Mouse (Mus musculus) hindbrain, embryonic 15.5 days (tissue): ENCODE results near the gene Sgca. TPM values are rescaled to one million over a fixed set of nuclear protein-coding genes. Genes with fewer than 3 reads are reported as not detected.
"Not testable (repeated sequence)": the region's sequence is repeated elsewhere in the genome, so short reads cannot be mapped to it uniquely, and the experiment has no call there.

ENCODE experiments used
- ATAC-seq: fragments of 200-750 bp; cut with Nextera tagmentation; 2 replicates; pipeline ENCODE4 v1.8.0; 2017; ENCODE audit warnings: low read depth, moderate number of reproducible peaks, moderate TSS enrichment; ENCODE audit not compliant: low FRiP score
- H3K27ac ChIP-seq: fragments of 300-500 bp; sonication (generic); replicated peaks from 2 replicates; pipeline ENCODE4 v1.5.1; 2015; ENCODE audit warnings: mild to moderate bottlenecking, inconsistent platforms
- H3K27me3 ChIP-seq: fragments of 300-500 bp; sonication (generic); 2 replicates; pipeline ENCODE4 v1.6.1; 2015; ENCODE audit warnings: control low read depth, inconsistent platforms
- H3K36me3 ChIP-seq: fragments of 300-500 bp; sonication (generic); 2 replicates; pipeline ENCODE4 v1.6.1; 2015; ENCODE audit warnings: control low read depth, inconsistent platforms
- H3K4me1 ChIP-seq: fragments of 300-500 bp; sonication (generic); replicated peaks from 2 replicates; pipeline ENCODE4 v1.6.1; 2015; ENCODE audit warnings: control low read depth, inconsistent platforms
- H3K4me2 ChIP-seq: fragments of 300-500 bp; sonication (generic); 2 replicates; pipeline ENCODE4 v1.6.1; 2015; ENCODE audit warnings: moderate library complexity, mild to moderate bottlenecking, inconsistent platforms
- H3K4me3 ChIP-seq: fragments of 300-500 bp; sonication (generic); 2 replicates; pipeline ENCODE4 v1.5.1; 2015; ENCODE audit warnings: mild to moderate bottlenecking, inconsistent platforms
- H3K9ac ChIP-seq: fragments of 300-500 bp; sonication (generic); 2 replicates; pipeline ENCODE4 v1.6.1; 2015; ENCODE audit warnings: inconsistent platforms
- H3K9me3 ChIP-seq: fragments of 300-500 bp; sonication (generic); 2 replicates; pipeline ENCODE4 v1.6.1; 2016; ENCODE audit warnings: control low read depth, inconsistent platforms
- WGBS: fragments of 180-500 bp; shearing (Covaris S2); methylation state at CpG from one replicate; pipeline ENCODE4 v1.1.7; 2015; 5-methylcytosine and 5-hydroxymethylcytosine counted together
- polyA plus RNA-seq: library from polyadenylated mRNA; unstranded; fragments of >200 nt; fragmentation: Nextera tagmentation; extraction: Ambion mirVana; gene quantifications from 2 replicates; pipeline ENCODE4 v1.2.1, GENCODE M21; 2015

The Sgca gene
- polyA plus RNA-seq, 1 experiment from 2014 or later, result 0.19 TPM

DNA sequence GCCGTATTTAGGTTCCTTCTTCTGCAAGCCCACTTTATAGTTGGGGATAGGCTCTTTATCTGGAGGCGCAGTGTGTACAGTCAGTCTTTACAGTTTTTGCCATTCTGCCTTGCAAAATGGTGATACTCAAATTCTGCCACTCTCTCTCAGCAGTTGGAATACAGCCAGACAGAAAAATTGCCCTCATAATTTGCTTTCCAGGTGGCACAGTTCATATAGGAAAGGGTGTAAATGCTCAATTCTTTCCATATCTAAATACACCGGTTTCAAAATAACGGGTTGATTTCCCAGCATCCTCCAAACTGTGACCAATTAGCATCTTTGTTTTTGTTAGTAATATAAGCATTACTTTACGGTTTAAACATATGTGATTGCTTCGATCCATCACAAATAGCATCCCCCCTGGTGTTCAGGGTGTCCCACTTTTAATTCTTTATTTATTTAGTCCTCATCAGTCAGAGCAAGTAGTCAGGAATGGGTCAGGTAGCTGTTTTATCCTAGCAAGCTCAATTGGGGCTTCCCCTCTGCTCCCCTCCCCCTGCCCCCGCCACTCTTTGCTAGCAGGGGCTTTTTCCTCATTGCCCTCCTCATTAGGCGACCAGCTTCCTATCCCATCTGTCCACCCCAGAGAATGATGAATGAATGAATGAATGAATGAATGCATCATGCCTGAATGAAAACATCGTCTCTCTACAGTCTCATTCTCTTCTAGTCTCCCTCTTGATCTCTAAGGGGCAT, 2.2 kb upstream of the Sgca start:
- H3K4me3 ChIP-seq, result peak overlapping the region; percentile 24
- H3K36me3 ChIP-seq, result no peaks in the 10 kb centered on the region
- peak overlapping the region; percentile 92 for H3K27ac ChIP-seq
- peaks cover 20% of the 10 kb centered on the region for H3K4me1 ChIP-seq
- ATAC-seq, result peak; percentile 58
- no peaks in the 10 kb centered on the region for H3K27me3 ChIP-seq
- peak overlapping the region; percentile 54 for H3K4me2 ChIP-seq
- H3K9ac ChIP-seq, result peak overlapping the region; percentile 49
- no peaks in the 10 kb centered on the region for H3K9me3 ChIP-seq
- 30% methylated on average over 9 of the region's 9 CpGs for WGBS

DNA sequence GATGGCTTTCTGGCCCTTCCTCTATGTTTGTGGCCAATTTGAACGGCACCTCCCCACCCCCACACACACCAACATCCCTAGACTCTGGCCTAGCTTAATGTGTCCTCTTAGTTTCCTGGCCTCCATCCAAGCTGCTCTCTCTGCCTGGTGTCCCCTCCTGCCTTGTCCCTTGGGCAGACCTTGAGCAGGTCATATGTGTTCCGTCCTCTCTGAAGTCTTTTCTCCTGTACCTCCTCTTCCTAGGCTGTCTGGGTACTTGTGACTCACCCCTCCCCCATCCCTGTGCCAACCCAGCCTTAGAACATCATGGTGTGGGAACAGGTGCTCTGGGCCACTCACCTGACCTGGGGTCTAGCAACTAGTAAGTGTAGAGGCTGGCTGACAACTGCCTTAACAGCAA, 1.2 kb downstream of the Sgca start:
- no peaks in the 10 kb centered on the region for H3K9me3 ChIP-seq
- no peak overlapping the region for H3K4me2 ChIP-seq
- H3K4me3 ChIP-seq, result no peak overlapping the region
- peaks cover 20% of the 10 kb centered on the region for H3K4me1 ChIP-seq
- H3K27ac ChIP-seq, result no peak overlapping the region
- ATAC-seq, result no peak
- peaks cover 3% of the 10 kb centered on the region; the same call in 1 of the 2 replicates for H3K27me3 ChIP-seq
- H3K36me3 ChIP-seq, result no peaks in the 10 kb centered on the region
- WGBS, result 65% methylated on average over 2 of the region's 2 CpGs
- no peak overlapping the region for H3K9ac ChIP-seq

DNA sequence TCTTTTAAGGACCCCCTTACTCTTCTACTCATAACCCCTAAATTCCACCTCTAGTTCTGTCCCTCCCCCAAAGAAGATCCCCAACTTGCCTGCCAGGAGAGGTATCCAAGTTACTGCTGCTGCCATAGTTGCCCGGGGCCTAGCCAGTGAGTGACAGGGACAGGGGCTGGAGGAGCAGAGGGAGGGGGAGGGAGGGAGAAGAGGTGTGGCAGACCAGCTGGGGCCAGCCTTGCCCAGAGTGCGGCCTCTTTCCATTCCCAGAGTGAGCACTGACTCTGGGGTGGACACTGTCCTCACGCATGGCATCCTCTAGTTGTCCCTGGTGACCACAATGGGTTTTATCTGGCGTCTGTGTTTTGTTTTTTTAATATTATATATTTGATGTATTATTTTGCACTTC, 2.8 kb downstream of the Sgca start:
- H3K9me3 ChIP-seq, result no peaks in the 10 kb centered on the region
- no peak for ATAC-seq
- WGBS, result 35% methylated on average over 4 of the region's 4 CpGs
- peaks cover 3% of the 10 kb centered on the region; the same call in 1 of the 2 replicates for H3K27me3 ChIP-seq
- no peaks in the 10 kb centered on the region for H3K36me3 ChIP-seq
- H3K4me2 ChIP-seq, result no peak overlapping the region
- H3K9ac ChIP-seq, result no peak overlapping the region
- H3K4me3 ChIP-seq, result no peak overlapping the region
- H3K4me1 ChIP-seq, result peaks cover 9% of the 10 kb centered on the region
- no peak overlapping the region for H3K27ac ChIP-seq

DNA sequence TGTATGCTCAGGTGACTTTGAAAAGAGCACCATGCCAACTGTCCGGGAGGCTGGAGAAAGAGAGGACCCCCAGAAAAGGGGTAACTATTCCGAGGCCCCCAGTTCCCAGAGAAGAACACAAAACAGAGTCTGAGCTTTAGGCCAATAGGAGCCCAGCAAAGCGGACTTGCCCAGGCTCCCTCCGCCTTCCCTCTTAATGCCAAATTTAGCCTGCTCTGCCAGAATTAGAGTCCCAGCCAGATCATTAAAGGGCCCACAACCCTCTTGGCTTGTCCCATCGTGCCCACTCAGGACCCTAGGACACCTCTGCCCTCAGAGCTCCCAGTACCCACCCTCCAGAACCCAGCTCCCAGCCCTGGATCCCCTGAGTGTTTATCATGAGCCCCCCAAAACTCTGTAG, 3.2 kb downstream of the Sgca start:
- Histone ChIP-seq H3K27me3 (peaks cover 3% of the 10 kb centered on the region; the same call in 1 of the 2 replicates), H3K27ac (no peak overlapping the region), H3K4me3 (no peak overlapping the region), H3K36me3 (no peaks in the 10 kb centered on the region), H3K4me1 (peaks cover 4% of the 10 kb centered on the region), H3K4me2 (no peak overlapping the region), H3K9ac (no peak overlapping the region), H3K9me3 (no peaks in the 10 kb centered on the region)
- ATAC-seq, result no peak
- 64% methylated on average over 5 of the region's 5 CpGs for WGBS

DNA sequence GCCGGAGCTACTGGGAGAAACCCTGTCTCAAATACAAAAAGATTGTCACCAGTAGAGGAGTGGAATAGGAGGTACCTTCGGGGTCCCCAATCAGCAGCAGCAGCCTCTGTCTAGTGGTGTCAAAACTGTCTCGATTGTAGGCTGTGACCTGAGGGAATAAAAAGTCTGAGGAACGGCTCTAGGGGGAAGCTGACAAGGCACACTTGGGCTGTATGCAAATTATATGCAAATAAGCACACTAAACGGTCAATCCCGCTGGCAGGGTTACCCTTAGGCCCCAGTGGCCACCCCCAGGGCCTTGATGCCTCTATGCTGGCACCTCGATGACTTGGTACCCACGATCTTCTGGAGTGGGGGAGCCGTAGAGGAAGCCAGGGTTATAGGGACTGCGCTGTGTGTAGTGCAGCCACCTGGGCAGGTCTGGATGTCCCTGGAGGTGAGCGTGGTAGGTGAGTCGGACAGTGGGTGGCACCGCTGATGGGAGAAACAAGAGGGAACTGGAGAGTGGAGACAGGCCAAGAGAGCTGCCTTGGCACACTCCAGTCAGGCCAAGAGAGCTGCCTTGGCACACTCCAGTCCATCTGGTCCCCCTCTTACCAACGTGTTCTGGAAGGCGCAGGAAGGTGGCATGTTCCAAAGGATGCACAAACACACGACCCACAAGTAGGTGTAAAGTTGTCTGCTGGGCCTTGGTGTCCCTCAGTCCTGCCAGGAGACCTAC, 4.1 kb downstream of the Sgca start:
- Histone ChIP-seq H3K27me3 (peaks cover 3% of the 10 kb centered on the region; the same call in 1 of the 2 replicates), H3K4me2 (no peak overlapping the region), H3K4me3 (no peak overlapping the region), H3K36me3 (no peaks in the 10 kb centered on the region), H3K4me1 (no peaks in the 10 kb centered on the region), H3K27ac (no peak overlapping the region), H3K9ac (no peak overlapping the region), H3K9me3 (no peaks in the 10 kb centered on the region)
- WGBS, result 51% methylated on average over 16 of the region's 16 CpGs
- no peak for ATAC-seq

DNA sequence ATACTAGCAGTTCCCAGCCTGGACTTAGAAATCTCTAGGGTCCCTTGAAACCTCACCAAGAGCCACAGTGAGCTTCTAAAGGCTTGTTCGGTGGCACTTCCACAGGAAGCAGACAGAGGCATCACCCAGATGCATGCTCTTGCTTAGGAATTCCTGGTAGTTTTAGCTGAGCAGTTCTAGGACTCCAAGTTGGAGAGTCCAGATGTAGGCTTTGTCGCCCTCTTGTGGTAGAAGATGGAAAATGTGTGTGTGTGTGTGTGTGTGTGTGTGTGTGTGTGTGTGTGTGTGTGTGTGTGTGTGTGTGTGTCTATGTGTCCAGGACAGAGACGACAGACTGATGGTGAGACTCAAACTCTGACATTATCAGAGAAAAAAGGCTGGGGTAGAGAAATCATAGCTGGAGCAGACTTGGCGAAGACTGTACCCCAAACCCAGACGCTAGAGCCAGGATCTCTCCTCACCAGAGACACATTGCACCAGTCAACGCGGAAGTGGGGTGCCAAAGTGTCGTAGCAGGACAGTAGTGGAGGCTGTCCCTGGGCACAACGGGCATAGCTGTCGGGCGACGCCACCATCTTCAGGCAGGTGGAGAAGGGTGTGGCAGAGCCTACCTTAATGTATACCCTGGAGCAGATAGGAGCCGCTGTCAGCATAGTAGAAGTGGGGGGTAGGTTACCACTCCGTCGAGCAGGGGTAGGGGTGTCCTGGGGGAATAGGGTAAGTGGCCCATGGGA, 5.8 kb downstream of the Sgca start:
- no peak overlapping the region for H3K27ac ChIP-seq
- no peak overlapping the region for H3K4me3 ChIP-seq
- no peak overlapping the region for H3K4me2 ChIP-seq
- no peaks in the 10 kb centered on the region for H3K4me1 ChIP-seq
- peak; percentile 60 for ATAC-seq
- WGBS, result 64% methylated on average over 15 of the region's 15 CpGs
- no peaks in the 10 kb centered on the region for H3K36me3 ChIP-seq
- peaks cover 3% of the 10 kb centered on the region; the same call in 1 of the 2 replicates for H3K27me3 ChIP-seq
- H3K9ac ChIP-seq, result no peak overlapping the region
- H3K9me3 ChIP-seq, result no peaks in the 10 kb centered on the region

DNA sequence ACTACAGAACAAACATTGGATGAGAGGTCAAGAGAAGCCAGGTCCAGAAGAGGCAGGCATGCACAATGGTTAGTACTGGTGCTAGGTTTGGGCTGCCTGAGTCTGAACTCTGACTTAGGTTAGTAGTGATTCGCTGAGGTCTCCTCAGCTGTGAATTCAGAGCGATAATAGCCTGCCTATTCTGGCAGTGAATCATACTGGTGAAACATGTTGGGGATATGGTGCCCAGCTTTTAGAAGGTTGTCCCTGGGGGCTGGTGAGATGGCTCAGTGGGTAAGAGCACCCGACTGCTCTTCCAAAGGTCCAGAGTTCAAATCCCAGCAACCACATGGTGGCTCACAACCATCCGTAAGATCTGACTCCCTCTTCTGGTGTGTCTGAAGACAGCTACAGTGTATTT, 6.4 kb downstream of the Sgca start:
- H3K4me1 ChIP-seq, H3K4me2 ChIP-seq, ATAC-seq, H3K27ac ChIP-seq, H3K27me3 ChIP-seq, H3K9ac ChIP-seq, H3K4me3 ChIP-seq, H3K9me3 ChIP-seq, H3K36me3 ChIP-seq: not testable (repeated sequence)
- WGBS, result 93% methylated on average over 4 of the region's 4 CpGs

DNA sequence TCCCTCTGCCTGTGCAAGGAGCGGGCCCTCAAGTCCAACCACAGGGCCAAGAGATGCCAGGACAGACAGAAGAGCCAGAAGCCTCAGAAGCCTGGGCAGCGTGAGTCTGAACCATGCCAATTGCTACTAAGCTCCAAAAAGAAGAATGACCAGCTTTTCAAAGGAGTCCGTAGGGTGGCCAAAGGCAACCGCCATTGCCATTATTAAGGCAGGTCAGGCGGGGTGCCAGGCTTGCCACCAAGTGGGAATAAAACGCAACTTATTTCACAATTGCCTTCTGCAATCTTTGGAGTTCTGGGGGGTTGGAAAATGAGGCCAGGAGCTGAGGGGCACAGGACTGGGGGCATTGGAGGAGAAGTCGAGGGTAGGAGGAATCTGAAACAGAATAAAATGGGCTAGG, 7.9 kb downstream of the Sgca start:
- Histone ChIP-seq H3K27ac (no peak overlapping the region), H3K4me2 (no peak overlapping the region), H3K36me3 (no peaks in the 10 kb centered on the region), H3K9ac (no peak overlapping the region), H3K4me3 (no peak overlapping the region), H3K4me1 (no peaks in the 10 kb centered on the region), H3K9me3 (no peaks in the 10 kb centered on the region), H3K27me3 (peaks cover 3% of the 10 kb centered on the region; the same call in 1 of the 2 replicates)
- WGBS, result 72% methylated on average over 7 of the region's 7 CpGs
- no peak for ATAC-seq

DNA sequence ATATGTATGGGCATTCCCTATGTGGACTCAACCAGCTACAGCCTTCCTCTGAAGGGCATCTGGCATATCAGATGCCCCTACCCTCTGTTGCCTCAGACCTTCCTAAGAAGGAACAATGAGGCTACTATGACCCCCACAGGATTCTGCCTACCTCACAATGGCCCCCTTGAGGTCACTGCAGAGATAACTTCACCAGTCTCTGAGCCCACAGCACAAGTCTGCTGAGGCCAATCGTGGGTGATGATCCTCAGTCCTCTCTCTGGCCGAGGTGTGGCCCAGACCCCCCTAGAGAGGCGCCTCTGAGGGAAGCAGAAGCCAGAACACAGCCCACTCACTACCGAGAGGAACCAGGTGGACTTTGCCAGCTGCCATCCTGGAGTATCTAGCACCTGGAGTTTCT, 8.7 kb downstream of the Sgca start, which contains the start of gene Hils1:
TSS of gene Hils1 (plus strand) at position 175 of the 400 bp plus-strand sequence.
- peaks cover 3% of the 10 kb centered on the region; the same call in 1 of the 2 replicates for H3K27me3 ChIP-seq
- WGBS, result 48% methylated on average over 4 of the region's 4 CpGs

DNA sequence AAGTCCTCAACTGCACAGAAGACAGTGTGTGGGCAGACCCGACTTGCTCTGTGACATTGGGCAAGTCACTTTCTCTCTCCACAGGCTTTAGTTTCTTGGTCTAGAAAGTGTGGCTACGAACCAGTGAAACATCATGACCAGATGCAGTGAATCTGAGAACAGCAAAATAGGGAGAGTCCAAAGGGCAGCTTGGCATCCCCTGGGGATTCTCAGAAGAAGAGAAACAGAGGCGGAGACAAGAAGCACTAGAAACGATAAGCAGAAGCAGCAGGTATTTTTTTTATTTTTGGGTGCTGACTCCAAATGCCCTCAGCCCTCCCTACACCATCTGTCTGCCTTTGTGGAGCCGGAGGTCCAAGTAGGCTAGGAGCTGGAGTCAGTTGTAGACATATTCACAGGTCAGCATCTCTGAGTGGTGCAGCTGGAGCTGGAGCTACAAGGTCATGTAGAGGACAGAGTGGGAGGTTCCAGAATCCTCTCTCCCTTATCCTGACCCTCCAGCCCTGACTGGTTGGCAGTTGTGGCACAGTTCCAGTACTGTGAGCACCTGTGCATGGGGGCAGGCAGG, 13.5 kb downstream of the Sgca start:
- Histone ChIP-seq H3K27ac (no peak overlapping the region), H3K9me3 (no peaks in the 10 kb centered on the region), H3K9ac (no peak overlapping the region), H3K27me3 (no peaks in the 10 kb centered on the region), H3K4me1 (0 out of 2 replicates have a peak, but pooled peaks cover 9% of the 10 kb centered on the region), H3K4me3 (no peak overlapping the region), H3K36me3 (no peaks in the 10 kb centered on the region), H3K4me2 (no peak overlapping the region)
- ATAC-seq, result no peak
- 77% methylated on average over 5 of the region's 5 CpGs for WGBS

More for the DNA sequence above, 8.7 kb downstream of the Sgca start, which contains the start of gene Hils1:
- H3K9ac ChIP-seq, result no peak within 1 kb of the TSS
- no peak within 1 kb of the TSS for H3K4me2 ChIP-seq
- ATAC-seq, result no peak
- H3K9me3 ChIP-seq, result no peaks in the 10 kb centered on the region
- H3K4me3 ChIP-seq, result no peak within 1 kb of the TSS
- no peaks in the 10 kb centered on the region for H3K4me1 ChIP-seq
- H3K27ac ChIP-seq, result no peak within 1 kb of the TSS
- H3K36me3 ChIP-seq, result no peaks in the 10 kb centered on the region

DNA sequence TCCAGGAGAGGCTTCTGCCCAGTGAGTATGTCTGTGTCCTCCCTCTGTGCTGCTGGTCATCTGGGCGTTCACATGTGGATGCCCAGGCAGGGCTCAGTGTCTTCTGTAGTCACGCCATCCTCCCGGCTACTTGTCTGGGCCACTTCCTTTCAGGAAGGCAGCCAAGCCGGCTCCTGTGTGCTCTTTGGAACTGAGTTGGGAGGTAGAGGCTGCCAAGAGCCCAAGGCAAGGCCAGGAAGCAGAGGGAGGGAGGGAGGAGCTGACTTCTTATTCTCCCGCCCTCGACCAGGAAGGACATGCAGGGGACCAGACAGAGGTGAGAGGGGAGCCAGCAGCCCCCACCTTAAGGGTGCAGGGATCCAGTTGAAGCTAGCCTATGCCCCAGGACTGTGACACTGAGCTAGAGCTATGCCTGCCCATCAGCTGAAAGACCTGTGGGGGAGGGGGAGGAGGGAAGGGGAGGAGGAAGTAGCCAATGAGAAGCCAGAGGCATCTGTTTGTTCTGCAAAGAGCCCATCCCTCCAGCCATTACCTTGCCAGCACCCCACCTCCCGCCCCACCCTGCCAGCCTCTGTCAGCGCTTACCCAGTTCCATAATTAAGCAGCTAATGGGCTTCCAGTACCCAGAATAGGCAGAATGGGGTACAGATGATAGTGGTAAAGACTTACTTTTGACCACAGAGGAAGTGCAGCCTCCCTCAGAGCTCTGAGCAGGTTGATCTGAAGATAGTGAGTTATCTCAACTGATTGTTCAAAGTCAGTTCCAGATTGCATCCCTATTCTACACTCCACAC, 17.9 kb downstream of the Sgca start:
- 0 out of 2 replicates have a peak, but pooled peaks cover 9% of the 10 kb centered on the region for H3K4me1 ChIP-seq
- no peaks in the 10 kb centered on the region for H3K36me3 ChIP-seq
- H3K27me3 ChIP-seq, result no peaks in the 10 kb centered on the region
- H3K4me3 ChIP-seq, result no peak overlapping the region
- H3K27ac ChIP-seq, result peak overlapping the region; percentile 58
- H3K4me2 ChIP-seq, result peak overlapping the region; percentile 15; the same call in 1 of the 2 replicates
- H3K9ac ChIP-seq, result no peak overlapping the region
- 25% methylated on average over 8 of the region's 8 CpGs for WGBS
- H3K9me3 ChIP-seq, result no peaks in the 10 kb centered on the region
- ATAC-seq, result peak; percentile 81
